Mouse (Mus musculus): ENCODE measurements around the gene Cpsf6.

The Cpsf6 gene

DNA sequence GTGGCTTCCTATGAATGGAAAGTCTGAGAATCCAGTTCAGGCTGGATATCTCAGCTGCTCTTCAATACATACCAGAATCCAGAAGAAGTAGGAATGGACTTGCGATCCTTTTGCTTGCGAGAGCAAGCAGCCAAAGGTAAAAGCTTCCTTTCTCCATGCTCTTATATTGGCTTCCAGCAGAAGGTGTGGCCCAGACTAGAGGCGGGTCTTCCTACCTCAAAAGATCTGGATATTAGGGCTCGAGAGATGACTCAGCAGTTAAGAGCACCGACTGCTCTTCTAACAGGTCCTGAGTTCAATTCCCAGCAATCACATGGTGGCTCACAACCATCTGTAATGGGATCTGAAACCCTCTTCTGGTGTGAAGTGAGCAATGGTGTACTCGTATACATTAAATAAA lies at the start of gene Cpsf6:
TSS of gene Cpsf6 (minus strand) at position 108 of the 400 bp plus-strand sequence.
- DNase-seq (ENCODE audit: low read depth, low spot score) = no peak

DNA sequence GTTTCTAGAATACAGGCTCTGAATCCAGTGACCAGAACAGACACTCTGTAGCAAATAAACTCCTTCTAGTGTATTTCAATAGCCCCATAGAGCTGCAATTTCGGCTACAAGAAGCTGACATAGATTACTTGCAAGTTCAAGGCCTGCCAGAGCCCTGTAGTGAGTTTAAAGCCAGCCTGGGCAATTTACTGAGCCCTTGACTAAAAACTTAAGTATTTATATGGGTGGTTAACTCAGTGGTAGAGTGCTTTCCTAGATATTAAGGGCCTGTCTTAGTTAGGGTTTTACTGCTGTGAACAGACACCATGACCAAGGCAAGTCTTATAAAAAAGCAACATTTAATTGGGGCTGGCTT lies 46.8 kb upstream of the Cpsf6 start:
- no peak for DNase-seq (ENCODE audit: low read depth, low spot score)

DNA sequence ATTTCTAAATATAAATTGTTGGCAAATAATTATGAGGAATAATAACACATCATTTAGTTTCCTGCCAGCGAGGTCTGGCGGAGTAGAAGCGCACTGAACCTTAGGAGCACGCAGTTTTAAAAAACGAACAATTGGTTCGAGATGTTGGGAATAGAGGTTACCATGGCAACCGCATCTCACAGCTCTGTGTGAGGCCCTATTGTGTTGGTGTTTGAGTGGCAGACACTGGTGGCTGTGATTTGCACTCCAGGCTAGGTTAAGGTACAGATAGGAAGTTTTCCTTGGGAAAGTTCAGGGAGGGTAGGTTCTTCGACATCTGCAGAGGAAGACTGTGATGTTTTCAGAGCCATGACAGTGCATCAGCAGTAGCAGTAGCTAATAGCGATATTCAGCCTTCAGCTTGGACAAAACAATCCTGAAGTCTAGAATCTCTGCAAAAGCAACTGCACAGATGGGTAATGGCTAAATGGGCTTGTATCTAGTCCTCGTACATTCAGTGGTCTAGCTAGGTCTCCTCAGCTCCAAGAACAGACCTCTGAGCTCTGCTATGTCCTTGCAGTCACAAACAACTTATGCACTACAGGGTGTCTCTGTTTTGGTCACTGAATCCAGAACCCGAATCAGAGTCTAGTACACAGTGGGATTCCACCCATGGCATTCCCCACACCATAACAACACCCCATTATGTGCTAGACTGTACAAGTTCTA lies 46.2 kb upstream of the Cpsf6 start:
- DNase-seq (ENCODE audit: low read depth, low spot score) = peak; percentile 49

DNA sequence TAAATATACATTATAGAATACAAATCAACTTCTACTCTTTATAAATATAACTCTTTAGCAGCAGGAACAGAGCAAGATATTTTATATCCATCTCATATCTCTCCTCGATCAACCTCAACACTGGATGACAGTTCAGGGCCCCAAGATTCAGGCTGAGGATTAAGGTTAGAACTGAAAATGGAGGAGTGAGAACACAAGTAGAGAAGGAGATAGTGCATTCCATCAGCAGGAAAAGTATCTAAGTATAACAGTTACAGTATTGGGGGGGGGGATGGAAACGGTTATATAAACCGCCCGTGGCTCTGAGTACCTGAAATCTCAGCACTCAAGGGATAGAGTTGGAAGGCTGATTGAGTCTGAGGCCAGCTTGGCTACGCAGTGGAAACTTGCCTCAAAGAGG lies 45.2 kb upstream of the Cpsf6 start:
- no peak for DNase-seq (ENCODE audit: low read depth, low spot score)

DNA sequence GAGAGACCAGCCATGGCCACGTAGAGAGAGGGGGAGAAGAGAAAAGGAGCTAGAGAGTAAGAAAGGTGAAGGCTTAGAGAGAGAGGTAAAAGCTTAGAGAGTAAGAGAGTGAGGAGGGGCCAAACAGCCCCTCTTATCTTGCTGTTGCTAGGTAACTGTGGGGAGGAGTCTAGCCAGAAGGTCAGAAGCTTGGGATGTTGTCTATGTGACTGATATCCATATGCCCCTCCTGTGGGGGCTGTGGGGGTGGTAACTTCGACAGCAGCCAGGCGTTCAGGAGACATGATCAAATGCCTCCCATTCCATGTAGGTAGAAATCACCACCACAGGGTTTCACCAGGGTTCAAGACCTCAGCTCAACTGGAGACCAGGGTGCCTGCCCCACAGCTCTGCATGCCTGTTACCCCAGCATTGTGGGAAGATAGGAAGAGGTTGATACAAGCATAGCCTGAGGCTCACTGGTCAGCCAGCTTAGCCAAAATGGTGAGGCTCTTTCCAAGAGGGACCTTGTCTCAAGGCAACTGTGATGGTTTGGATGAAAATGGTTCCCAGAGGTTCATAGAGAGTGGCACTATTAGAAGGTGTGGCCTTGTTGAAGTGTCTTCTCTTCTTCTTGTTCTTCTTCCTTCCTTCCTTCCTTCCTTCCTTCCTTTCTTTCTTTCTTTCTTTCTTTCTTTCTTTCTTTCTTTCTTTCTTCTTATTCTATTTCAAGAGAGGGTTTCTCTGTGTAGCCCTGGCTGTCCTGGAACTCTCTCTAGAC lies 44.5 kb upstream of the Cpsf6 start:
- no peak for DNase-seq (ENCODE audit: low read depth, low spot score)

DNA sequence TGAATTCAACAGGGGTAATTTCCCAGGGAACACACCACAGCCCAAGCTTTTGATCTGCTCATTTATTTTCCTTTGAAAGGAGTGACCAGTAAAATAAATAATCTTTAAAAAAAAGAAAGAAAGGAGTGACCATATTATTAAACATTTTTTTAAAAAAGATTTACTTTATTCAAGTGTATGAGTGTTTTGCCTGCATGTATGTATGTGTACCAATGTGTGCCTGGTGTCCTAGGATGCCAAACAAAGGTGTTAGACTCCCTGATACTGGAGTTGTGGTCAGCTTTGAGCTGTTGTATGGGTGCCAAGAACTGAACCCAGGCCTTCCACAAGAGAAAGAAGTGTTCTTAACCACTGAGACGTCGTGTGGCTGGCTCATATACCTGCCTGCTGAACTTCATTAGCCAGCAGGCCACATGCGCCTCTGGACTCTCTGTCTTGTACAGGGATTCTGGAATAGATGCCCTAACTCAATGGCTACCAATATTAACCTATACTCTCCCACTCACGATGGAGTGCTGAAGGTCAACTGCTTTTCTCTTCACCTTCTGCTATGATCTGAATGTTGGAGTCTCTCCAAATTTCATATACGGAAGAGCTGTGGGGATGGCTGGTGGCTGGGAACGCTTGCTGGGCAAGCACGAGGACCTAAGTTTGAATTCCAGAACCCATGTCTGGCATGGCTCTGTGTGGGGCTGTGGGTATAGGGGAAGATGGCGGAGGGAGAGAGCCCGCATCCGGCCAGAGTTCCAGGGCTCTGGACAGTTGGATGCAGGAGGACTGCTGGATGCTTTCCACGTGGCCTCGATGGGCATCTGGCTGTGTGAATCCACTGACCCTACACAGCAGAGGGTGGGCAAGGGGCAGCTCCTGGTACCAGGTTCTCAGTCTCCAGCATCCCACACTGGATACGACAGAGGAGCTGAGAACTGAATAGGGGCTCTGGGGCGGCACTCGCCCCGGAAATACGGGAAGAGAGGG lies 43.5 kb upstream of the Cpsf6 start:
- DNase-seq (ENCODE audit: low read depth, low spot score) = no peak

DNA sequence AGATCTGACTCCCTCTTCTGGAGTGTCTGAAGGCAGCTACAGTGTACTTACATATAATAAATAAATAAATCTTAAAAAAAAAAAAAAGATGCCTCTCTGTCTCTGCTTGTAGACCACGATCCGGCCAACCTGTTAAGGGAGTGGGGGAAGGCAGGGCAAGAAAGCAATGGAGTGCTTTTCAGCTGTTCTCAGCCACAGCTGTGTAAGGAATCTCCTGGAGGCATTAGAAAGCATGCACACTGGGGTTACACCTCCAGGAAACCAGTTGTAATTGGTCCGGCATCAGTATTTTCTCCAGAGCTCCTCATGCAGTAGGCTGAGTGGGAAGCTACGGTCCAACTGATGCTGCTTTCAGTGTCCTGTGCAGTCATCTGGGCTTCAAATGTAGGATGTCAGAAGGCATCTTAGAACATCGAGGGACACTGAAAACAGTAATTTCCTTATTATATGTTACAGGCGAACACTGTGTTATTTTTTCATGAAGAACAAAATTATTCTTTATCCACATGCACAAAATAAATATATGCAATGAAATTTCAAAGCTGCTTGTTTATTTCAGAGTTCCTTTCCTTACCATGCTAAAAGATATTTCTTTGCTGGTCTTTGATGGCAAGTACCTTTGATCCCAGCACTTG lies 42.5 kb upstream of the Cpsf6 start:
- no peak for DNase-seq (ENCODE audit: low read depth, low spot score)

DNA sequence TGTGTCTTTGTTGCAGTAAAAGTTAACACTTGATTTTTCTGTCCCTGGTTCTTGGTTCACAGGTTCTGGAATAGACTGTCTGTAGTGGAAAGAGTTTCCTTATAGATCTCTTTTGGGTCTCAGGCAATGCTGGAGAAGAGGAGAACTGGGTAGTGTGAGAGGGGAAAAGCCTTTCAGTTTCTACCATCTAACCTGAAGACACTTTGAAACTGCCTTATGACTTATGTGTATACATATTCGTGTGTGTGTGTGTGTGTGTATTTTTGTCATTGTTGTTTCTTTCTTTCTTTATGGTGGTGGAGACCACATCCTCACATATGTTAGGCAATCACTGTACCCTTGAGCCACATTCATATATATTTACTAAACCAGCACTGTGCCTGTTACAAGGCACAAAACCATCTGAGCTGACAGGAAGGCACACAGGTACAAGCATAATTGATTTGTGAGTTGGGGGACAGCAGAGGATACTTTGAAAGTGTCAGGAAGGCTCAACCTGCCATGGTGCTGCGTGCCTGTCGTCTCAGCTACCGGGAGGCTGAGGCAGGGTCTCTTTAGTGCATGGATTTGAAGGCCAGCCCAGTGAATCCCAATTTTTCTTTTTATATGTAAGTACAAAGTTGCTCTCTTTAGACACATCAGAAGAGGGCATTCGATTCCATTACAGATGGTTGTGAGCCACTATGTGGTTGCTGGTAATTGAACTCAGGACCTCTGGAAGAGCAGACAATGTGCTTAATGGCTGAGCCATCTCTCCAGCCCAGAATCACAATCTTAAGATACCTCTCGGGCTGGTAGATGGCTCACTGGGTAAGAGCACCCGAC lies 41.7 kb upstream of the Cpsf6 start:
- no peak for DNase-seq (ENCODE audit: low read depth, low spot score)

DNA sequence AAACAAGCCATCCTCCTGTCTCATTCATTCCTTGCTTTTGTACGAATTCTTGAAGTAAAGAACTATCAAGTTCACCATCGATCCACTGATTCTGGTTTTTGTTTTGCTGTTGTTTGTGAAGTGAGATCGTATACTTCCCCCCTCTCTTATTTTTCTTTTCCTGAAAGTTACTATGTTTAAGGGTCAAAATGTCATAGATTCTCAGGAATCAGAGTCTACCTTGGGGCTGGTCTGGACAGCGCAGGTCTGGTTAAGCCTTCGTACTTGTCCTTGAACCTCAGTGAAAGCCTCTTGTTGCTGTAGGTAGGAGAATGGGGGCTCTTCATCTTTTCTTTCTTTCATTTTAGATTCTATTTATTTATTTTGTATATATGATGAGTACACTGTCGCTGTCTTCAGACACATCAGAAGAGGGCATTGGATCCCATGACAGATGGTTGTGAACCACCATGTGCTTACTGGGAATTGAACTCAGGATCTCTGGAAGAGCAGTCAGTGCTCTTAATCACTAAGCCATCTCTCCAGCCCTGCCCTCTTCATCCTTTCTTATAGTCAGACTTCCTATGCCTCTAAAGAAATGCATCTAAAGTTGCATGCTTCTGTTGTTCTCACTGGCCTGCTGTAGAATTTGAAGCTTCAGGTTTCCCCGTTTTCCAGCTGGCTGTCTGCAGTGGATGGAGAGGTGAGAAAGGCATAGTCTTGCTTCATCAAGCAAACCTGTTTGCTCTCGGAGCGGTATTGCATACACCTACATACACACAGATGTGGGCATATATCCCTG lies 40.9 kb upstream of the Cpsf6 start:
- no peak for DNase-seq (ENCODE audit: low read depth, low spot score)

DNA sequence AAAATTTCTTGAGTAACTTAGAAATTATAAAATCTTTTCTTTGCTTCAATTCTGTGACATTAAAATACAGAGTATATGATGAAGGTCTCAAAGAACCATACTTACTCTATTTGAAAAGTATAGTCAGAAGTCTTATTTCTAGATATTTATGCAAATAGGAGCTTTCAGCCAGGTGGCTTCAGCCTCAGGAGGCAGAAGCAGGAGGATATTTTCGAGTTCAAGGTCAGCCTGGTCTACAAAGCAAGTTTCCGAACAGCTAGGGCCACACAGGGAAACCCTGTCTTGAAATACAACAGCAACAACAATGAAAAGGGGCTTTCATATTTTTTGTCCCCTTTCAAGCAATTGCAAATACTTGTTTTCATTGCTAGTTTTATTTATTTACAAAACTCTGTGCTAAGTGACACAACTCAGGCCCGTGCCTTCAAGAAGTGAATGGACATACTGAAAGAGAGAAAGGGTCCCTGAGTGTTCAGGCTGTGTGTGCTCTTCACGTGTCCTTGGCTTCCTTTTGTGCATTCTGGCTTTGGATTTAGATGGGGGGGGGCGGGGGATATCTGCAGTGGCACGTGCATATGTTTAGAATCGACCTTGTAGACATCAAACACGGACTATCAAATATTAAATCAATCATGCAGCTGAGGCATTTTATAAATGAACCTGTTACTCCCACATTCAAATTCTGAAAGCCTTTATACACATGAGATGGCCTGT lies 39.9 kb upstream of the Cpsf6 start:
- no peak for DNase-seq (ENCODE audit: low read depth, low spot score)

DNA sequence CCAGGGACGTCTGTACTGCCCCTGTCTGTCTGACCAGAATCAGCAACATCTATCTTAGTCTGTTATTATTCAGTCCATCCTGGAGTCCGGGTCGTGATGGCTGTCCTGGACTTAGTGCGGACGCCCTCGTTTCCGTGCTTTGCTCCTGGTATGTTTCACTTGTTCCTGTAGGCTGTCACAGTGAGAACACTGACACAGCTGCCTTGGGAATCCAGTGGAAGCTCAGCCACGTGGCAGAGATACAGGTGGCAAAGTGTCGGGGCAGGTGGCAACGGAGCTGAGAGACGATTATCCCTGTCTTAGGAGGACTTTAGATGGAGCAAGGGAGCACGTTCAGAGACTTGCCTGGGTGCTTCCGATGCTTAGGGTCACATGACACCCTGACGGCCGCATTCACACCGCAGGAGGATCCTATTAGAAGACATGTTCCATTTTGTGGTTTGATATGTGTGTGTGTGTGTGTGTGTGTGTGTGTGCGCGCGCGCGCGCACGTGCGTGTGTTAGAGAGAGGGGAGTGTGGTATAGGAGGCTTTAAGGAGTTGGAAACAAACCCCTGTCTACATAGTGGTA lies 38.9 kb upstream of the Cpsf6 start:
- DNase-seq (ENCODE audit: low read depth, low spot score) = no peak

DNA sequence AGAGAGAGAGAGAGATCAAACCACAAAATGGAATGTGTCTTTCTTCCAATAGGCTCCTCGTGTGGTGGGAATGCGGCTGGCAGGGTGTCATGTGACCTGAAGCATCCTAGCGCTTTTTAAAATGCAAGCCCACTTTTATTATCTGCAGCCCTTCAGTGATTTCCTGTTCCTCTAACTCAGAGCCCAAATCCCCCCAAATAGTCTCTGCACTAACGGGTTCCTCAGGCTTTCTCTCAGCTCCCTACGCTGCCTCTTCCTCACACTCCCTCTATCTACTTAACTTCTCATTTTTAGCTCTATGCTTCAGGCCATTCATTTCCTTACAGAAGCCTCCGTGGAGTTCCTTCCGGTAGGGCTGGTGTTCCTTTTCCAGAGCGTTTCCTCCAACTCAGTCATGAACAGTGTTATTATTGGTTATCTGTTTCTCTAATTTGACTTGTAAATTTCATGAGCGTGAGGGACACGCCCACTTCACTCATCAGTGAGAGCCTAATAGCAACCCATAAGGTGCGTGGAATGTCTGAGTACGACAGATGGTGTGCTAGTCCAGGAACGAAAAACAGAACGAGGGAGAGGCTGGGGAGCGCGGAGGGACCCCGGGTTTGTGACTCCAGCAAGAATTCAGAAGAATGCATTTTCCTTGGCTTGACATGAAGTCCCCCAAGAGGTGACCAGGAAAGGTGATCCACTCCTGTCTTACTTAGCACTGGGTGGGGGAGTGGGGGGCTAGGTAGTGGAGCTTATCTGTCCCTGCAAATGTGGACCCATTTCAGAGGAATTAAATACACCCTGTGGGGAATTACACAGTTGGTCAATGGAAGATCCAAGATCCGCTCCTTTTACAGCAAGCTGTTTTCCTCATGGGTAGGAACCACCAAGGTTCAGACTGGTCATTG lies 38.2 kb upstream of the Cpsf6 start:
- peak; percentile 46 for DNase-seq (ENCODE audit: low read depth, low spot score)

DNA sequence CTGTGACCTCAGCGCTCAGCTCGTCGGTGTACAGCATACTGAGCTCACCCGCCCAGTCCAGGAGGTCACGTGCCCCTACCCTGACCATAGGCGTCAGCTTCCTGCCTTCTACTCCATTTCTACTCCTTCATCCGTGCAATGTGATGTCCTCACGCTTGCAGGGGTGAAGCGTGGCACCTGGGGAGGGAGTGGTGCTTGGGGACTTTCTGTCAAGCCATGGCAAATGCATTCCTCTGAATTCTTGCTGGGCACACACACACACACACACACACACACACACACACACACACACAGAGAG lies 37.6 kb upstream of the Cpsf6 start:
- no peak for DNase-seq (ENCODE audit: low read depth, low spot score)

DNA sequence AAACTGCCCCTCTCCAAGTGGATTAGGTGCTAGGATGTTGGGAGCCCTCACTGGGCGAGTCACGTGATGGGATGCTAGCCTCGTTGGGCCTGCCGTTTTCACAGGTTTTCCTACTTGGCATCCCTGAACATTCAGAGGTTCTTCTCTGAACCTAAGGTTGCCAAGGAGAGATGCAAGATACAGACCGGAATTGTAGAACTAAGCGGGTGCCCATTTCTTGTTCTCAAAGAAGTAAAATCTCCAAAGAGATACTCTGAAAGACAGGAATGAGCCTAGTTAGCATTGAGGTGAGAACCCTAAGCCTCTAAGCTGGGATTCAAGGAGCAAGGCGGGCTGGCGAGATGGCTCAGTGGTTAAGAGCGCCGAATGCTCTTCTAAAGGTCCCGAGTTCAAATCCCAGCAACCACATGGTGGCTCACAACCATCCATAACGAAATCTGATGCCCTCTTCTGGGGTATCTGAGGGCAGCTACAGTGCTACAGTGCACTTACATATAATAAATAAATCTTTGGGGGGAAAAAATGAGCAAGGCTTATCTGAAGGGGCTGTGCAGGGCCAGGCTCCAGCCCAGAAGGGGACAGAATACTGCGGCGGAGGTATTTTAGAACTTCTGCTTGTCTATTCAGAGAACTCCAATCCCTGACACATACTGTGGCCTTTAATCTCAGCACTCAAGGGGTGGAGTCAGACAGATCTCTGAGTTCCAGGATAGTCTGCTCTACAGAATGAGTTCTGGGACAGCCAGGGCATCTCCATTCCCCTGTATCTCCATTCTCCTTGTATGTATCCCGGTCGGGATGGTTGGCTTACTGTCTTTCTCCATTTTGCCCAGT lies 37.0 kb upstream of the Cpsf6 start:
- no peak for DNase-seq (ENCODE audit: low read depth, low spot score)

DNA sequence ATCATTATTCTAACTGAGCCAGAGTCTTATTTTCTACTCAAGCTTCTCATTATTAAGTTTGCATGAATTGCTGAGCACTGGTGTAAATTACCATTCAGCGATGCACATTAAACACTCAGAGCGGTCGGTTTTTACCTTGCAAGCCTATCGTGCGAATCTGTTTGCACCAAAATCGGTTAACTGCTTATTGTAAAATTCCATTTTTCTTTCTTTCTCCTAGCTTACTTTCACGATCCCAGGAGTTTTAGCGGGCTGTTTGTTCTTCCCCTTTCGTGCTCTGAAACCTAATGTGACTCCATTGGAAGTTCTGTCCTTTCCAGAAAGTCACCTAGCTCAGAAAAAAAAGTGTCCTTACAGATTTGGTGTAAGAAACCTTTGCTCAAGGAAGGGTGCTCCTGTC lies 36.3 kb upstream of the Cpsf6 start:
- no peak for DNase-seq (ENCODE audit: low read depth, low spot score)

DNA sequence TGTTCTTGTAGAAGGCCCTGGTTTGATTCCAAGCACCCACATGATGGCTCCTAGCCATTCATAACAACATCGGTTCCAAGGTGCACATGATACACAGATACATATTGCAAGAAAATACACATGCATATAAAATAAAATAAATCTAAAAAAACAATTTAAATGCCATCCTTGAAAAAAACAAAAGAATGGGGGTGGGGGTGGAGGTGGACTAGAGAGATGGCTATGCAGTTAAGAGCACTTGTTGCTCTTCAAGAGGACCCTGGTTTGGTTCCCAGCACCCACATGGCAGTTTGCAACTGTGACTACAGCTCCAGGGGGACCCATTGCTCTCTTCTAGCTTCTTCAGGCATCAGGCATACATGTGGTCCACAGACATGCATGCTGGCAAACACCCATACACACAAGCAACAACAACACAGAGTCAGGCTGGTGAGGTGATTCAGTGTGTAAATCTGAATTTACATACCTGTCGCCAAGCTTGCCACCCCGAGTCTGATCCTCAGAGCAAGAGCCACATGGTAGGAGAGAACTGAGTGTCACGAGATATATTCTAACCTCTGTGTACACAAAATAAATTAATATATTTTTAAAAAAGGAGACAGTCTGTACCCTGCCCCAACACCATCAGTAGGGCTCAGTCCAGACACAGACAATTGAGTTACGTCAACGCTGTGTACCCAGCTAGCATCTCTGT lies 35.7 kb upstream of the Cpsf6 start:
- no peak for DNase-seq (ENCODE audit: low read depth, low spot score)

DNA sequence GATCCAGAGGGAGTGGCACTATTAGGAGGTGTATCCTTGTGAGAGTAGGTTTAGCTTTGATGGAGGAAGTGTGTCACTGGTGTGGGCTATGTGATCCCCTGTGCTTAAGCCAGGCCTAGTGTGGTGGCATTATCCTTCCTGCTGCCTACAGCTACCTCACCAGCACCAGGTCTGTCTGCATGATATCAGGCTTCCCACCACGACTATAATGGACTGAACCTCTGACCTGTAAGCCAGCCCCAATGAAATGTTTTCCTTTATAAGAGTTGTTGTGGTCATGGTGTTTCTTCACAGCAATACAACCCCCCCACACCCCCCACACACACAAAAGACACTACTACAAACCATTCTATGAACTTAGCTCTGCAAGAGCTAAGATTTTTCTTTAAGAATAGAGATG lies 34.9 kb upstream of the Cpsf6 start:
- no peak for DNase-seq (ENCODE audit: low read depth, low spot score)

All from brain, embryonic 18.5 days (tissue).